Mouse (Mus musculus) kidney, embryonic 14.5 days (tissue): ENCODE measurements around the gene Slmap. TPM values are rescaled to one million over a fixed set of nuclear protein-coding genes. Genes with fewer than 3 reads are reported as not detected.
"Not testable (repeated sequence)": the region's sequence is repeated elsewhere in the genome, so short reads cannot be mapped to it uniquely, and the experiment has no call there.

Source experiments
- ATAC-seq: fragments of 200-750 bp; cut with Nextera tagmentation; 2 replicates; pipeline ENCODE4 v1.8.0; 2017; ENCODE audit warnings: moderate number of reproducible peaks, mild to moderate bottlenecking, moderate TSS enrichment, moderate library complexity; ENCODE audit not compliant: low FRiP score, low TSS enrichment
- H3K27ac ChIP-seq: fragments of 300-500 bp; sonication (generic); 2 replicates; pipeline ENCODE4 v1.5.1; 2014; ENCODE audit warnings: low read depth, mild to moderate bottlenecking, low read length, moderate library complexity, mixed read lengths
- H3K27me3 ChIP-seq: fragments of 300-500 bp; sonication (generic); 2 replicates; pipeline ENCODE4 v1.6.1; 2014; ENCODE audit warnings: mild to moderate bottlenecking, low read length; ENCODE audit not compliant: control insufficient read depth, insufficient read depth
- H3K36me3 ChIP-seq: fragments of 300-500 bp; sonication (generic); 2 replicates; pipeline ENCODE4 v1.6.1; 2014; ENCODE audit warnings: low read length, mixed read lengths; ENCODE audit not compliant: control insufficient read depth, insufficient read depth
- H3K4me1 ChIP-seq: fragments of 300-500 bp; sonication (generic); 2 replicates; pipeline ENCODE4 v1.6.1; 2014; ENCODE audit warnings: low read length, mixed read lengths; ENCODE audit not compliant: control insufficient read depth, insufficient read depth
- H3K4me2 ChIP-seq: fragments of 300-500 bp; sonication (generic); replicated peaks from 2 replicates; pipeline ENCODE4 v1.6.1; 2014; ENCODE audit warnings: low read depth, mild to moderate bottlenecking, low read length
- H3K4me3 ChIP-seq: fragments of 300-500 bp; sonication (generic); 2 replicates; pipeline ENCODE4 v1.5.1; 2014; ENCODE audit warnings: mild to moderate bottlenecking, low read length
- H3K9ac ChIP-seq: fragments of 300-500 bp; sonication (generic); 2 replicates; pipeline ENCODE4 v1.6.1; 2014; ENCODE audit warnings: low read depth, mild to moderate bottlenecking, low read length, moderate library complexity
- H3K9me3 ChIP-seq: fragments of 300-500 bp; sonication (generic); 2 replicates; pipeline ENCODE4 v1.6.1; 2016; ENCODE audit warnings: low read length; ENCODE audit not compliant: control insufficient read depth
- WGBS: fragments of 180-500 bp; shearing (Covaris S2); extraction: QIAGEN DNeasy Blood & Tissue Kit; methylation state at CpG from one replicate; pipeline ENCODE4 v1.1.7; 2014; 5-methylcytosine and 5-hydroxymethylcytosine counted together
- polyA plus RNA-seq: library from polyadenylated mRNA; unstranded; fragments of >200 nt; fragmentation: Nextera tagmentation; extraction: Ambion mirVana; gene quantifications from 2 replicates; pipeline ENCODE4 v1.2.1, GENCODE M21; 2014

Slmap gene
- 19.5 and 26.8 TPM in 2 replicates for polyA plus RNA-seq

- Histone ChIP-seq H3K27me3 (no peaks in the 10 kb centered on the region), H3K9me3 (no peaks in the 10 kb centered on the region), H3K4me2 (peak within 1 kb of the TSS; percentile 71), H3K9ac (peak within 1 kb of the TSS; percentile 96), H3K4me1 (peaks cover 14% of the 10 kb centered on the region), H3K36me3 (no peaks in the 10 kb centered on the region; the same call in 1 of the 2 replicates), H3K4me3 (peak within 1 kb of the TSS; percentile 97), H3K27ac (peak within 1 kb of the TSS; percentile 84)
- peak; percentile 91 for ATAC-seq
- WGBS = 13% methylated on average over 33 of the region's 33 CpGs
Observed at GRCm38 (mm10) chr14:26534757-26535479, at the start of gene Slmap. TSS of gene Slmap (minus strand) at chr14:26534931.

GRCm38 (mm10) chr14:26583645-26584044, 48.9 kb upstream of the Slmap start:
- ATAC-seq = no peak
- H3K4me3 ChIP-seq = no peak overlapping the region
- H3K27ac ChIP-seq = no peak overlapping the region
- peaks cover 4% of the 10 kb centered on the region; the same call in 1 of the 2 replicates for H3K4me1 ChIP-seq
- no peaks in the 10 kb centered on the region; the same call in 1 of the 2 replicates for H3K36me3 ChIP-seq
- no peak overlapping the region for H3K4me2 ChIP-seq
- no peaks in the 10 kb centered on the region for H3K27me3 ChIP-seq
- H3K9ac ChIP-seq = no peak overlapping the region
- WGBS = 88% methylated on average over 3 of the region's 3 CpGs
- H3K9me3 ChIP-seq = no peaks in the 10 kb centered on the region

- H3K9me3 ChIP-seq = no peaks in the 10 kb centered on the region
- H3K9ac ChIP-seq = peak overlapping the region; percentile 99
- H3K4me1 ChIP-seq = peaks cover 4% of the 10 kb centered on the region; the same call in 1 of the 2 replicates
- H3K36me3 ChIP-seq = no peaks in the 10 kb centered on the region
- under 1% methylated on average over 72 of the region's 79 CpGs for WGBS
- peak overlapping the region; percentile 68 for H3K4me2 ChIP-seq
- H3K27me3 ChIP-seq = no peaks in the 10 kb centered on the region
- H3K27ac ChIP-seq = peak overlapping the region; percentile 99
- ATAC-seq = peak; percentile 97
- H3K4me3 ChIP-seq = peak overlapping the region; percentile 93
Observed at GRCm38 (mm10) chr14:26579346-26580343, 44.9 kb upstream of the Slmap start.

- Histone ChIP-seq H3K9me3 (no peaks in the 10 kb centered on the region), H3K36me3 (no peaks in the 10 kb centered on the region), H3K4me3 (peak overlapping the region; percentile 93; the same call in 1 of the 2 replicates), H3K27ac (no peak overlapping the region), H3K27me3 (no peaks in the 10 kb centered on the region), H3K4me1 (peaks cover 4% of the 10 kb centered on the region; the same call in 1 of the 2 replicates), H3K4me2 (peak overlapping the region; percentile 68), H3K9ac (peak overlapping the region; percentile 99; the same call in 1 of the 2 replicates)
- WGBS = 67% methylated on average over 6 of the region's 6 CpGs
- ATAC-seq = no peak
Observed at GRCm38 (mm10) chr14:26578791-26579191, 44.1 kb upstream of the Slmap start.

- Histone ChIP-seq H3K9ac (no peak overlapping the region), H3K27ac (no peak overlapping the region), H3K36me3 (no peaks in the 10 kb centered on the region), H3K9me3 (no peaks in the 10 kb centered on the region), H3K27me3 (no peaks in the 10 kb centered on the region), H3K4me2 (no peak overlapping the region), H3K4me1 (peaks cover 4% of the 10 kb centered on the region; the same call in 1 of the 2 replicates), H3K4me3 (no peak overlapping the region)
- whole genome bisulfite sequencing = 66% methylated on average over 3 of the region's 3 CpGs
- ATAC-seq = no peak
Observed at GRCm38 (mm10) chr14:26576255-26576780, 41.6 kb upstream of the Slmap start.

- not testable (repeated sequence) for H3K9me3 ChIP-seq, H3K27me3 ChIP-seq, H3K4me3 ChIP-seq, H3K36me3 ChIP-seq, H3K9ac ChIP-seq, H3K4me2 ChIP-seq, H3K4me1 ChIP-seq, ATAC-seq, H3K27ac ChIP-seq
- WGBS = 88% methylated on average over 5 of the region's 5 CpGs
Observed at GRCm38 (mm10) chr14:26573556-26573955, 38.8 kb upstream of the Slmap start, which contains the start of gene Dennd6a. TSS of gene Dennd6a (plus strand) at chr14:26573856.

- WGBS = 48% methylated on average over 4 of the region's 4 CpGs
- H3K27me3 ChIP-seq = no peaks in the 10 kb centered on the region
Observed at GRCm38 (mm10) chr14:26571951-26572675, 37.4 kb upstream of the Slmap start.

GRCm38 (mm10) chr14:26569880-26570279, 35.1 kb upstream of the Slmap start:
- no peak overlapping the region for H3K4me2 ChIP-seq
- H3K27me3 ChIP-seq = no peaks in the 10 kb centered on the region
- no peaks in the 10 kb centered on the region for H3K9me3 ChIP-seq
- ATAC-seq = no peak
- H3K36me3 ChIP-seq = no peaks in the 10 kb centered on the region
- no peak overlapping the region for H3K9ac ChIP-seq
- 82% methylated on average over 4 of the region's 4 CpGs for WGBS
- no peak overlapping the region for H3K4me3 ChIP-seq
- H3K4me1 ChIP-seq = no peaks in the 10 kb centered on the region
- no peak overlapping the region for H3K27ac ChIP-seq

More at GRCm38 (mm10) chr14:26571951-26572675, 37.4 kb upstream of the Slmap start:
- Histone ChIP-seq H3K4me3 (no peak overlapping the region), H3K27ac (no peak overlapping the region), H3K4me2 (no peak overlapping the region), H3K36me3 (no peaks in the 10 kb centered on the region), H3K9ac (no peak overlapping the region), H3K4me1 (no peaks in the 10 kb centered on the region), H3K9me3 (no peaks in the 10 kb centered on the region)
- peak; percentile 28; the same call in 1 of the 2 replicates for ATAC-seq
